Mouse (Mus musculus) hematopoietic stem cell, adult 5-6 weeks (primary cell): Measurements from ENCODE around the gene Insm1. TPM values are rescaled to one million over a fixed set of nuclear protein-coding genes. Genes with fewer than 3 reads are reported as not detected.

Experiments
- ATAC-seq, 2 experiments: fragments of 125-278 bp in 1 of 2; replicated peaks in 1 of 2; 2 replicates each; pipeline ENCODE4 v1.8.0; 2016 to 2017; ENCODE audit warnings: inconsistent platforms in 2 of 2, mild to moderate bottlenecking in 2 of 2, moderate number of reproducible peaks in 2 of 2, low read depth in 1 of 2, moderate TSS enrichment in 1 of 2; ENCODE audit not compliant: low FRiP score in 2 of 2, poor library complexity in 2 of 2, severe bottlenecking in 2 of 2, insufficient read depth in 1 of 2, low TSS enrichment in 1 of 2
- total RNA-seq: library from RNA; stranded (forward); fragments of 172-1452, 232-1000 nt; gene quantifications from 2 replicates; pipeline ENCODE4 v1.2.3, GENCODE M21; 2017

The Insm1 gene
- total RNA-seq, 1 experiment from 2014 or later: not detected

DNA sequence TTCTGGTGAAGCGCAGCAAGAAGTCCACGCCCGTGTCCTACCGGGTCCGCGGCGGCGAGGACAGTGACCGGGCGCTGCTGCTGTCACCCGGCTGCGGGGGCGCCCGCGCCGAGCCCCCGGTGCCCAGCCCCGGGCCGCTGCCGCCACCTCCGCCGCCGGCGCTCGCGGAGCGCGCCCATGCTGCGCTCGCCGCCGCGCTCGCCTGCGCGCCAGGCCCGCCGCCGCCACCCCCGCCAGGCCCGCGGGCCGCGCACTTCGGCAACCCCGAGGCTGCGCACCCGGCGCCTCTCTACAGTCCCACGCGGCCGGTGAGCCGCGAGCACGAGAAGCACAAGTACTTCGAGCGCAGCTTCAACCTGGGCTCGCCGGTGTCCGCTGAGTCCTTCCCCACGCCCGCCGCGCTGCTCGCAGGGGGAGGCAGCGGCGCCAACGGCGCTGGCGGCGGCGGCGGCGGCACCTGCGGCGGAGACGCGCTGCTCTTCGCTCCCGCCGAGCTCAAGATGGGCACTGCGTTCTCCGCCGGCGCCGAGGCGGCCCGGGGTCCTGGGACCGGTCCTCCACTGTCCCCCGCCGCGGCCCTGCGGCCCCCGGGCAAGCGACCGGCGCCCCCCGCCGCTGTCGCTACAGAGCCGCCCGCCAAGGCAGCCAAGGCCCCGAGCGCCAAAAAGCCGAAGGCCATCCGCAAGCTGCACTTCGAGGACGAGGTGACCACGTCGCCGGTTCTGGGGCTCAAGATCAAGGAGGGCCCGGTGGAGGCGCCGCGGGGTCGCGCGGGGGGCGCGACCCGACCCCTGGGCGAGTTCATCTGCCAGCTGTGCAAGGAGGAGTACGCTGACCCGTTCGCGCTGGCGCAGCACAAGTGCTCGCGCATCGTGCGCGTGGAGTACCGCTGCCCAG lies 806 bp downstream of the Insm1 start:
- ATAC-seq: no peak

DNA sequence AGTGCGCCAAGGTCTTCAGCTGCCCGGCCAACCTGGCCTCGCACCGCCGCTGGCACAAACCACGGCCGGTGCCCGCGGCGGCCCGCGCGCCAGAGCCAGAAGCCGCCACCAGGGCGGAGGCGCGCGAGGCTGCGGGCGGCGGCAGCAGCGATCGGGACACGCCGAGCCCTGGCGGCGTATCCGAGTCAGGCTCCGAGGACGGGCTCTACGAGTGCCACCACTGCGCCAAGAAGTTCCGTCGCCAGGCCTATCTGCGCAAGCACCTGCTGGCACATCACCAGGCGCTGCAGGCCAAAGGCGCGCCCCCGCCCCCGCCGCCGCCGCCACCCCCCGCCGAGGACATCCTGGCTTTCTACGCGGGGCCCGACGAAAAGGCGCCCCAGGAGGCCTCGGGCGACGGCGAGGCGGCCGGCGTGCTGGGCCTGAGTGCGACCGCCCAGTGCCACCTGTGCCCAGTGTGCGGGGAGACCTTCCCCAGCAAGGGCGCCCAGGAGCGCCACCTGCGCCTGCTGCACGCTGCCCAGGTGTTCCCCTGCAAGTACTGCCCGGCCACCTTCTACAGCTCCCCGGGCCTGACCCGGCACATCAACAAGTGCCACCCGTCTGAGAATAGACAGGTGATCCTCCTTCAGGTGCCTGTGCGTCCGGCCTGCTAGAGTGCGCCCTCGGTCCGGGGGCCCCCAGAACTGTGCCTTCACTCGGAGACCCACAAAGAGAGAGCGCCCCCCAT lies 1.6 kb downstream of the Insm1 start:
- ATAC-seq: 0 out of 4 replicates have a peak, but pooled peaks have one; percentile 16 to 20

DNA sequence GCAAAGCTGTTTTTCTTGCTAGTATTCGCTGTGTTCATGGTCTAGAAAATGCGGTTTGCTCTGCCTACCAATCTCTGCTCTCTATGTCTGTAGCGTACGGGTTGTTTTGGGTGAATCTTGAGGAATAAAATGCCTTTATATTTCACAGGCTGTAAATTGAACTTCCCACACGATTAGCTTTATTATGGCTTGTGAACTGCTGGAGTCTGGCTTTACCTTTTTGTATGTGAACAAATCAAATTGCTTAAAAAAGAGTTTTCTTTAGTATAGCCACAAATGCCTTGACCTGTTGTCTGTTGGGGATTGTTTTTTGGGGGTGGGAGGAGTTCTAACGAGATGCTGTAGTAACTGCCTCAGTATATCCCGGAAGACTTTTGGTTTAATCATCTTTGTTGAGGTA lies 2.4 kb downstream of the Insm1 start:
- no peak for ATAC-seq

DNA sequence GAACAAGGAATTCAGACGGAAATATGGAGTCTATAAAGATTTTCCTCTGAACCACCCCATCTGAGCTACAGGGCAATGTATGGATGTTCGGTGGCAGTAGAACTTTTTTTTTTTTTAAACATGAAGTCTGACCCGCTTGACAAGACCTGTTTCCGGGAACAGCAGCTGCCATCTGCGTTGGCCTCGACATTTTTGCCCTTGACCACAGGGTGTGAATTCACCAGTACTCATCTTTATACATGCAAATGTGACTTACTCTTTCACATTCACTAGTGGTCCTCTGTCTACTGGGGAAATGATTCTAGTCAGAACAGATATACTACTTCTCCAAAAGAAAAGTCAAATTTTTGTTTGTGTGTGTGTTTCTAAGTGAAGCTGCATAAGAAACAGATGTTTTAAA lies 4.1 kb downstream of the Insm1 start:
- ATAC-seq: no peak

DNA sequence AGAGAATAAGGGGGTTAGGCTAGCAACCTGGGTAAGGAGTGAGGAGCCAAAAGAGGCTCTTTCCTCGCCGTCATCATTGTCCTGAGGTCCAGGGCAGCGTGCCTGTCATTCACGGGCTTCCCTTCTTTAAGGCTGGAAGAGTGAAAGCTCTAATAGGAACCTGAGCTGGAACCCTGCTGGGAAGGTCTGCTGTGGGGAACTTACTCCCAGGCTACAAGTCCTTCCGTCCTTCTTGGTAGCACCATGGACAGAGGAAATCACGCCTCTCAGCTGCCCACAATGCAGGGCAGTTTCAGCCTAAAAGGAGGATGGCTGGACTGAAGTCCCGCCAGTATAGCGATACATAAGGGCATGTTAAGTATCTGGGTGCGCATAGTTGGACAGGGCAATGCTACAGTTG lies 4.8 kb downstream of the Insm1 start:
- peak; percentile 39 to 58; a peak in 2 of 4 replicates for ATAC-seq

DNA sequence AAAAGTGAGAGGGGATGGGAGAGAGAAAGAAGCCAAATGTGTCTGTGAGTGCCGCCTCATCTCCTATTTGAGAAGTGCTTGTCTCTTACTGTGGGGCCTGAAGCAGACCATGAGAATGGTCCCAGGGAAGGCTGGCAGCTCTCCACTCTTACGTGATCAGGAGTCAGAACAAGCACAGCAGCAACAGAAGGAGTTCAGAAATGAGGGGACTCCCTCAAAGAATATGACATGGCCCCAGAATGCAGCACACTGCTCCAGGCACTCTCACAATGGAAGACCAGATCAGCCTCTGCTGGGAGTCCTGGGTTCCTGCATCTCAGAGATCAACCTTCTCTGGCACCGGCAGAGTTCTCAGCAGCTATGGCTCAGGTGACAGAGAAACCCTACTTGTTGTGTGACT lies 5.9 kb downstream of the Insm1 start:
- ATAC-seq: no peak

DNA sequence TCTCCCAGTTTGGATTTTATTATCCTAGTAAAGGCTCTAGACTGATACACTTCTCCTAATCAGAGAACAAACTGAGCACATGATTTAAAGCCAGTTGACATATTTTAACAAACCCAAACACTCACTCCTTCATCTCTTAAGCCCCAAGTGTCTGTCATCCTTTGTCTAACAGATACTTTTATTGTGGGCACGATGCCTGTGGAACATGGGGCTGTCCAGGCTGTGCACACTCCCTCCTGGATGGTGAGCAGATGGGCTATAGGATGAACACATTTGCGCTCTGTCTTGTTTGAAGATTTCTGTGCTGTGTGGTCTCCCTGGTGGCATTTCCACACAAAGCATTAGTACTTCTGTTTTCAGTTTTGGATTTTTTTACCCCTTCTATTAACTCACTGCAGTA lies 6.7 kb downstream of the Insm1 start:
- no peak for ATAC-seq

DNA sequence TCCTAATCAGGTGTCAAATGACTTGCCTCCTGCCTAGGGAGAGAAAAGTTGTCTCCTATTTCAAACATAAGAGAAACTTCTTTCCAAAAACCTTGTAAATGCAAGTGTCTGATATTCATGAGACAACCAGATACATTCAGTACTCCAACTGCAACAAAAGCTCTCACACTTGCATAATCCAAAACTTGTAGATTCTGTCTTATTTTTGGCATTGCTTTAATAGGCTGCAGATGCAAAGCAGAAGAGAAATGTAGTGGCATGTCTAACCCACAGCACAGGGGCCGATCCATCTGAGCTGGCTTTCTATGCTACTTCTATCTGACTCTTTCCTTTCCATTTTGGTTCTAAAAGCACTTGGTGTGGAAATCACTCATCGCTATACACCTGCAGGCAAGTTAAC lies 9.8 kb downstream of the Insm1 start:
- no peak for ATAC-seq

DNA sequence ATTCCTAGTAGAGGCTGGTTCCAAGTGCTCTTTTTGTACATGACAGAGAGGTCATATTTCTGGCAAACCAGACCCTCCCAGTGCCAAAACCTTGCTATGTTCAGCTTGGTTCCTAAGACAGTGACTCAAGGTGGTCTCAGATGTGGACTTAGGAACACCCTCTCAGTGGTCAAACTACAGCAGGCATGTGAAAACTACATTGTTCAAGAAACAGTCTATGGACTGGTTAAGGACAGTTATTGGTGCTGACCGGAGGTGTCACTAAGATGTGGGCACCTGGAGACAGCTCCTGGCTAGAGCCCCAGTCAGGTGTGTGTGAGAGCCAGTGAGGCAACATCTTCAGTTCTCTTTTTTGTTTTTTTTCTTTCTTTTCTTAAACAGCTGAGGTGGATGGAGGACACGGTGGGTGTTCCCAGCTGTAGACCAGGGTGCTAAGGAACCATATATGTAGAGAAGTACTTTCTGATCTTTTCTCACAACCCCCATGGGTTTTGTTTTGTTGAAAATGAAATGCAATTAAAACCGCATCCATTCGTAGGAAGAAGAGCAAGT lies 17.6 kb downstream of the Insm1 start:
- no peak for ATAC-seq

DNA sequence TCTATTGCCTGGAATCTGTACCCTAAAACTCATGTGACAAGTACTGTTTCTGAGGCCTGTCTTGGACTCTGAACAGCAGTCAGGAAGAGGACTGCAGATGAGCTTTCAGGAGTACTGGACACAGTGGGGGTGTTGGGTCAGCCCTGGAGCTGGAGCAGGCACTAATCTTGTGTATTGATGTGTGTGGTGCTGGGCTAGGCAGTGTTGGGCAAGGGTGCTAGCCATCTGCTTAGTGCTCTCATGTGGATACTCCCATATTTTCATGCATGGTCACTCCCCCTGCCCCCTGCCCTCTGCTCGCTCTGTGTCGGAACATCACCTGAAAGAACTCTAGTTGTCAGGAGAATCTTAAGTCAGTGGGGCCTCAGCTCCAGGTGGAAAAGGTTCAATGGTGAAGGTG lies 22.3 kb downstream of the Insm1 start:
- ATAC-seq: no peak

DNA sequence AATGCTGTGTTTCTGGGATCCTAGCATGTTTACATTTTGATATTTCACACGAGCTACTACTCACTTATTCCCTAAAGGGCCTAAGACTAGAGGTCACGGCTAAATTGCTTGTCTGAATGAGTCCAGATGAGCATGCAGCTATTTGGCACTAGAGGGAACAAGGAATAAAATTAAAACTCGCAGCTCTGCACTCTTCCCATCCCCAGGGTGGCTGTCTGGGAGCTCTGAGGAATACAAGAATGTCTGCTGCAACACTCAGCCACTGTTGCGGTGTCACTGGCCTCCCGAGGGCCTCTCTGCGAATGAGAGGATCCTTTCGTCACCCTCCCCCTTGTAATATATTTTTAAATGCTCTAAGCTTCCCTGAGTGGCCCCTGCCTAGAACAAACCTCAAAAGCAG lies 23.7 kb downstream of the Insm1 start:
- ATAC-seq: no peak

DNA sequence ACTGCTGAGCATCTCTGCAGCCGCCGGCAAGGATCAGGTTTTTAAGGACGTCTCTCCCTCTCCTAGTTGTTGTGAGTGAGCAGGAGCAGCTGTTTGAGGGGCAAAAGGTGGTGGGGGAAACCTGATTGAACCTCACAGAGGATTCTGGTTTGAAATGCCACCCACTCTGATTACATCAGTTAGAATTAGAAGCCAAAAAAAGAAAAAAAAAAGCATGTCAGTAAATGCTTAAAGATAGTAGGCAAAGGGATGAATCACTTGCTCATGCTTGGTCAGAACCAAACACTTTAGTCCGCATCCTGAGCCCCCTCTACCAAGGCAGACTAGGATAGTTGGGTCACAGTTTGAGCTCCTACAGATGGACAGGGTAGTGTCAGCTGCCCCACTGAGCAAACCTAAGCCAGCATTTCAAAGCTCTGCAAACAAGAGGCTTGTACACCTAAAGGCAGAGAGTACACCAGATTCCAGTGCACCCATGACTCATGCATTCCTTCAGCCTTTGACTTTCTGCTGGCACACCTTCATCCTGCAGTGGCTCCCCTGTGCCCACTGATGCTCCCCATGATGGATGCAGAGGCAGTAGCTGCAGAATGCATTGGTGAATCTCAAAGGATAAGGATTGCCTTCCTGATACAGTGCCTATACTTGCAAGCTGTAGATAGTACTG lies 24.8 kb downstream of the Insm1 start:
- no peak for ATAC-seq

DNA sequence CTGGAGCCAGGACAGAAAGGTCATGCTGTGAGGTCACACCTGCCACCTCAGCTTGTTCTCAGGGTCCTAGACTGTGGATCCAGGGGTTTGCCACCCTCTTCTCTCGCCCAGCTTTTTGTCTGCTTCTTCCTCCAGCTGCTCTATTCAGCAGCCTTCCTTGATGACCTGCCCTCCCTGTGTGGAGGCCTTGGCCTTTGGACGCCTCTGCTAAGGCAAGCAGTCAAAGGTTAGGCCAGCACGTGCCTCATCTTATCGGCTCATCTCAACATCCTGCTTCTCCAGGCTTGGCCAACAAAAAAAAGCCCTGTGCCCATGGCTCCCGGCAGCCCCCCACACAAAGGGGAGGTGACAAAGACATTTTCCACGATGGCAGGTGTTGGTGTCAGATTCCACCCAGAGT lies 25.9 kb downstream of the Insm1 start:
- peak in 1 of 2 experiments; percentile 9; a peak in 1 of 4 replicates for ATAC-seq

DNA sequence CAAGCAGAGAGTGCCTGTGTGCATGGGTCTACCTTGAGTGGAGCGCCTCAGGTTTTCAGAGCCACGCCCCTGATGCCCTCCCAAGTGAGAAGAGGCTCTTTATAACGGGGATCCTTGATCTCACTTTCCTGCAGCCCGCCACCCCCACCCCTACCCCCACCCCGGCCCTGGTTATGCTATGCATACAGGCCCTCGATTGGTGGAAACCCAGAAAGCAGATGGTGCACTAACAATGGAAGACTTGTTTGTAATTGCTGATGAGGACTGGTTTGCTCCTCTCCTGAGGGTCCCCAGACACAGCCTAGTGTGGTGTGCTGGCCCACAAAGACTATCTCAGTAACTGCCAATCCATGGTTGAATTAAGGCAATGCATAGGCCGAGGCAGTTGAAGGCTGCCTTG lies 27.3 kb downstream of the Insm1 start:
- no peak for ATAC-seq

DNA sequence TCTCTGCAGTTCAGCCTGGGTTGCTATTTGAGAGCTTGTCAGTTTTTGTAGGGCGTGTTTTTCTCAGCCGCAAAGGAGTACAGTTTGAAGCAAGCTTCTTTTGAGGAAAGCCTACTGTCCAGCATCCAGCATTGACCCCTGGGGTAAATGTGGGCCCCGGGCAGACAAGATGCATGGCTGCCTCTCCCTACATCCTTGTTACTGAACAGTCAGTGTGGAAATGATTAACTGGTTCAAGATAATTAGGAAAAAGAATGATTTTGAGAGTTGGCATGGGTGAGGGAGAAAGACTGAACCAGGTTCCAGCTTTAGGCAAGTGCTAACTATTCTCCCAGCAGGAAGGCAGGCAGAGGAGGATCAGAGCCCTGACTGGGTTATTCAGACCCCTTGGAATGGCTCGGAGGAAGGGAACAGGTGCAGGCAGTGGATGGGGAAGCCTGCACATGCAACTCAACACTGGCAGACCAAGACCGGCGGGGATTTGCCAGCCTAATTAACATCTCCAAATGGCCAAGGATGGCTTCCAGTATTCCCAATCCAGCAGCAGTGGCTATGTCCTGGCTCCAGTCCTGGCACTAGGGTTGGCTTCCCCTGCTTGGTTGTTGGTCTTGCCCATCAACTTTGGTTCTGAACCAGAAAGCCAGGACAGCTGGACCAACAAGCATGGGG lies 28.6 kb downstream of the Insm1 start:
- no peak for ATAC-seq

DNA sequence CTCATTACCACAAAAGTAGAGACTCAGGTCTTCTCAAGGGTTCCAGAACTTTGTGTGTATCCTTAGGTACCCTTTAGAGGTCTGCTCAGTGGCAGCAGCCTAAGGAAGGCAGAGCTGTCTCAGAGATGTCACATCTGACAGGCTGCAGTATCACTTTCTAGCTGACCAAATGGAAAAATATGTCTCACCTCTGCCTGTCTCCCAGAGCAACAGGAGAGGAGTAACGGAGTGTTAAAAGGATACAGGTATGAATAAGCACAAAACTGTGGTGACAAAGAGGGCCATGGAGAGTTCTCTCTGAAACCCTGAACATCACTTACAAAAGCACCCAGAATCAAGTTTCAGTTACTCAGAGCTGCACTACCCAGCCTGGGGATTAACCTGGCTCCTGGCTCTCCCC lies 32.7 kb downstream of the Insm1 start:
- no peak for ATAC-seq

DNA sequence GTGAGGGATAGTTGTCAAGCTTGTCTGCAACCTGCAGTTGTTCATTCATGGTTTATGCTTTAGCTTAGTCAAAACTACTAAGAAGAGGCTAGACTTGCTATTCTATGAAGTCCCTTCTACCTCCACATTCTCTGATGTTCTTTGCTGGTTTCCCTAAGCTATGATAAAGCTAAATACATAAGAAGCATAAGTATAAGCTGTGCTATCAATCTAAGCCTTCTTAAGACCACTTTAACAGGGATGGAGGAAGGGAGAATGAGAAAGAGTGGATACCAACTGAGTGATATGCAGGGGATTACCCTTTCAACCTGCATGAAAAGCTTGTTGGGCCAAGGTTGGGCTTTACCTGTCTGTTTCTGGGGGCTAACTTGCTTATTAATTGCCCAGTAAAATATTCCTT lies 33.9 kb downstream of the Insm1 start:
- ATAC-seq: no peak
